Mouse (Mus musculus): Measurements from ENCODE around the gene Irgc1. TPM values are rescaled to one million over a fixed set of nuclear protein-coding genes. Genes with fewer than 3 reads are reported as not detected.
A peak's percentile ranks its signal among the peaks of the same experiment; 100 is the strongest.

Irgc1 gene
- polyA plus RNA-seq, 1 experiment from 2014 or later, result not detected

DNA sequence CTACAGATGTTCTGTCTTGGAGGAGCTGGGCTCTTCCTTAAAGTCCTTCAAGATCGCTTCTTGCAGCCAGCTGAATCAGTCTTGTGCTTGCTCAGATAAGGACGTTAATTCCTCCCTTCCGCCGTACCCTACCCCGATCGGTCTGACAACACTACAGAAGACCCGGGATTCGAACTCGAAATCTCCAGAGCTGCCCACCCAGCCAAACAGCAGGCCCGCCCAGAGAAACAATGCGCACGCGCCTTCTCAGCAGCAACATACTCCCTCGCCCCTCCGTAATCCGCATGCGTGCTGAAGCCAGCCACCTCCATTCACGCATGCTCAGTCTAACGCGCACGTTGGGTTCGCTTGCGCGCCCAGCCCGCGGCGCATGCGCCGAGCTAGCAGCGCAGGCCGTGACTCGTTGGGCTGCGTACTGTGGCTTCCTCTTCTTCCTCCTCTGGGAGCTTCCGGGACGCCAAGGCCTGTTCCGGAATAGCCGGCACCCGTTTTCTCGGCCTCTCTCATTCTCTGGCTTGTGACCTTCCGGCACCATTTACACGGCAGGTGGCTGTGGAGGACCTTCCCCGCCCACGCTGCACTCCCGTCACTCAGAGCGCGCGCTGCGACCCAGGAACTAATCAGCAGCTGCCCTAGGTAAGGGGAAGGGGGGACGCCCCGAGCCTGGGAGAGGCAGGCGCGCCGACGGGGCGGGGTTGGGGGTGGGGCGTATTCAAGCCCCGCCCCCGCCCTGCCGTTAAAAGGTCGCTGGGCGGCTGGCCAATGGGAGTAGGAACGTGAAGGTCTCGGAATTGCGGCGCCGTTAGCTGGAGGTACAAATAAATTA, 52.6 kb downstream of the Irgc1 start, which contains the start of gene Smg9:
Gene Smg9, plus strand, starts transcription at position 364 of the 826 bp plus-strand sequence.
- H3K4me2 ChIP-seq (ENCODE audit: low read depth, low read length, severe bottlenecking), result peak within 1 kb of the TSS; percentile 49
- WGBS, result 3% methylated on average over 66 of the region's 66 CpGs
- no peaks in the 10 kb centered on the region for H3K36me3 ChIP-seq (ENCODE audit: control insufficient read depth, insufficient read depth, low read length)
- peak within 1 kb of the TSS; percentile 74 for H3K9ac ChIP-seq (ENCODE audit: low read length)
- peak within 1 kb of the TSS; percentile 94 for H3K27ac ChIP-seq (ENCODE audit: low read depth, low read length)
- H3K9me3 ChIP-seq (ENCODE audit: control insufficient read depth, low read length), result peaks cover 3% of the 10 kb centered on the region; the same call in 1 of the 2 replicates
- ATAC-seq (replicated peaks; ENCODE audit: low FRiP score) (peak; percentile 96), DNase-seq (ENCODE audit: low spot score) (peak; percentile 97)
- H3K27me3 ChIP-seq (ENCODE audit: control insufficient read depth, insufficient read depth, low read length), result no peaks in the 10 kb centered on the region
- H3K4me1 ChIP-seq (replicated peaks; ENCODE audit: control insufficient read depth, insufficient read depth, low read length), result no peaks in the 10 kb centered on the region
- H3K4me3 ChIP-seq (ENCODE audit: low read depth, low read length), result peak within 1 kb of the TSS; percentile 52

DNA sequence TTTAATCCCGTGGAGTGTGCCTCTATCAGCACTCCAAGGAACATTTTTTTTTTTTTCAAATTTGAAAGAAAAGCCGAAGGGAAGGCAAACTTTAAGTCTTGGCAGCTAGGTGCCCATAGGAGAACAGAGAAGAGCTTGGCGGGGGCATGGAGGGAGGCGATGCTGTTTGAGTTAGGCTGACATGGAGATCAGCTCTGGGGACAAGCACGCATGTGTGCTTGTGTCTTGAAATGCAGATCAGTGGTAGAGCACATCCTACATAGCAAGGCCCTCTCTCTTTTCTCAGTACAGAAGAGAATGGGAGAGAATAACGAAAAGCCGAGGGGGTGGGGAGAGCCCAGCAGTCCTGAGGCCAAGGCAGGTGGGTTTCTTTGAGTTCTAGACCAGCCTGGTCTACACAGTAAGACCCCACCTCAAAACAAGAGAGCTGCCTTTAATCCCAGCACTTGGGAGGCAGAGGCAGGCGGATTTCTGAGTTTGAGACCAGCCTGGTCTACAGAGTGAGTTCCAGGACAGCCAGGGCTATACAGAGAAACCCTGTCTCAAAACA, 53.7 kb downstream of the Irgc1 start:
- Histone ChIP-seq H3K4me2 (ENCODE audit: low read depth, low read length, severe bottlenecking) (no peak overlapping the region), H3K27ac (ENCODE audit: low read depth, low read length) (no peak overlapping the region), H3K9ac (ENCODE audit: low read length) (no peak overlapping the region), H3K36me3 (ENCODE audit: control insufficient read depth, insufficient read depth, low read length) (no peaks in the 10 kb centered on the region), H3K27me3 (ENCODE audit: control insufficient read depth, insufficient read depth, low read length) (no peaks in the 10 kb centered on the region), H3K4me1 (replicated peaks; ENCODE audit: control insufficient read depth, insufficient read depth, low read length) (no peaks in the 10 kb centered on the region), H3K9me3 (ENCODE audit: control insufficient read depth, low read length) (peaks cover 3% of the 10 kb centered on the region; the same call in 1 of the 2 replicates), H3K4me3 (ENCODE audit: low read depth, low read length) (no peak overlapping the region)
- WGBS, result 91% methylated on average over 8 of the region's 8 CpGs
- DNase-seq (ENCODE audit: low spot score) (no peak), ATAC-seq (replicated peaks; ENCODE audit: low FRiP score) (no peak)

DNA sequence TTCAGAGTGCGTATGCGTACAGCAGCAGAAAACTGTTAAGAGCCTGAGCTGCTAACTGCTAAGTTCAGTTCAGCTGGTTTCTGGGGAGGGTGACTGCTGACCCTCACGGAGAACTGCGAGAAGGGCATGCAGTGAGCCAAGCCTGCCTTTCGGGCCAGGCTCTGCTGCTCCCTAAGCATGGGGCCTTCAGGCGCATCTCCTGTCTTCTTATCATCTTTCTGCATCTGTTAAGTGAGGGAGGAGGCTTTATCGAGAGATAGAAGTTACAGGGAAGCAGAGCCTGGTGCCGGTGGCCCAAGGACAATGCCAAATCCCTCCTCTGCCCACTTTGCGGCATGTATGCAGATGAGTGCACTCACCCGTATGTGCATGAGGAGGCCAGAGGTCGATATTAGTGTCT, 55.3 kb downstream of the Irgc1 start:
- ATAC-seq (replicated peaks; ENCODE audit: low FRiP score), result no peak

DNA sequence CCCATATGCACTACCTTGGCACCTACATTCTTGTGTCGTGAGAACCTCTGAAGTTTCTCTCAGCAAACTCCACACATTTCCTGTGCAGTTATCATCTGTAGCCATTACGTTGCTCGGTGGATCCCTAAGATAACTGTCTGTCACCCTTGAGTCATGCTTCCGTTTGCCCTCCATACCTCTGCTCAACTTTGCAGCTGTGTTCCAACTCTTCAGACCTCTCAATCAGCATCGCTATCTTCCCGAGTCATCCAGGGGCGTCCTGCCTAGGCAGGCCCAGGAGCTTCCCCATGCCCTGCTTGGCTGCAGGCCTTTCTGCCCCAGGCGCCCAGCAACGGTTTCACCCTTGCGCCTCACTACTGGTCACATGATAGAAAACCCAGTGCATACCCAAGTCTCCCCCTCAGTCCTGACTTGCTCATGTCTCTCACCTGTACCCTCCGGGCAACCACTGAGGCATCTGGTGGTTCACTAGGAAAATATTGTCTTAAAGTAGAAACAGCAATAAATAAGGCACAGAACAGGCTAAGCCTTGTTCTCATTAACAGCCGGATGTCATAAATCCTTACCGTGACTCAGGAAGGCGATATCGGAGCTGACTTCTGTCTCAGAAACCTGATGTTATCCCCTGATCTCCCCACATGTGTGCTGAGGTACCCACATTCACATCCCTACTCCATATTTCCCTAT, 57.5 kb downstream of the Irgc1 start:
- Histone ChIP-seq H3K4me3 (ENCODE audit: low read depth, low read length) (no peak overlapping the region), H3K9ac (ENCODE audit: low read length) (no peak overlapping the region), H3K27me3 (ENCODE audit: control insufficient read depth, insufficient read depth, low read length) (no peaks in the 10 kb centered on the region), H3K36me3 (ENCODE audit: control insufficient read depth, insufficient read depth, low read length) (no peaks in the 10 kb centered on the region), H3K4me2 (ENCODE audit: low read depth, low read length, severe bottlenecking) (no peak overlapping the region), H3K27ac (ENCODE audit: low read depth, low read length) (no peak overlapping the region), H3K4me1 (replicated peaks; ENCODE audit: control insufficient read depth, insufficient read depth, low read length) (no peaks in the 10 kb centered on the region), H3K9me3 (ENCODE audit: control insufficient read depth, low read length) (no peaks in the 10 kb centered on the region)
- no peak for DNase-seq (ENCODE audit: low spot score)
- ATAC-seq (replicated peaks; ENCODE audit: low FRiP score), result no peak
- 84% methylated on average over 15 of the region's 15 CpGs for WGBS

More for the DNA sequence above, 55.3 kb downstream of the Irgc1 start:
- H3K27ac ChIP-seq (ENCODE audit: low read depth, low read length), result no peak overlapping the region
- no peak overlapping the region for H3K4me2 ChIP-seq (ENCODE audit: low read depth, low read length, severe bottlenecking)
- no peaks in the 10 kb centered on the region for H3K4me1 ChIP-seq (replicated peaks; ENCODE audit: control insufficient read depth, insufficient read depth, low read length)
- WGBS, result 85% methylated on average over 11 of the region's 11 CpGs
- H3K4me3 ChIP-seq (ENCODE audit: low read depth, low read length), result no peak overlapping the region
- H3K9me3 ChIP-seq (ENCODE audit: control insufficient read depth, low read length), result no peaks in the 10 kb centered on the region
- H3K36me3 ChIP-seq (ENCODE audit: control insufficient read depth, insufficient read depth, low read length), result no peaks in the 10 kb centered on the region
- no peak for DNase-seq (ENCODE audit: low spot score)
- no peak overlapping the region for H3K9ac ChIP-seq (ENCODE audit: low read length)
- no peaks in the 10 kb centered on the region for H3K27me3 ChIP-seq (ENCODE audit: control insufficient read depth, insufficient read depth, low read length)

DNA sequence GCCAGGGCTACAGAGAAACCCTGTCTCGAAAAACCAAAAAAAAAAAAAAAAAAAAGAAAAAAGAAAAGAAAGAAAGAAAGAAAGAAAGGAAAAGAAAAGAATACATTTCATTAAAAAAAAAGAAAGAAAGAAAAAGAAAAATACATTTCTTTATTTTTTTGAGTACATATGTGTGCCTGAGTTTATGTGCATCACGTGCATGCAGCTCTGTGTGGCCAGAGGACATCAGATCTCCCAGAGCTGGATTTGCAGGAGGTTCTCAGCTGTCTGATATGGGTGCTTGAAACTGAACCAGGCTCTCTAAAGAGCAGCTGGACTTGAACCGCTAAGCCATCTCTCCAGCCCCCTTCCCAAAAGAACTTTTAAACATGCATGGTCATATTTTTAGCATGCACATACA, 58.0 kb downstream of the Irgc1 start:
- H3K4me2 ChIP-seq (ENCODE audit: low read depth, low read length, severe bottlenecking), result no peak overlapping the region
- no peaks in the 10 kb centered on the region for H3K9me3 ChIP-seq (ENCODE audit: control insufficient read depth, low read length)
- H3K4me3 ChIP-seq (ENCODE audit: low read depth, low read length), result no peak overlapping the region
- H3K27ac ChIP-seq (ENCODE audit: low read depth, low read length), result no peak overlapping the region
- H3K27me3 ChIP-seq (ENCODE audit: control insufficient read depth, insufficient read depth, low read length), result no peaks in the 10 kb centered on the region
- no peak overlapping the region for H3K9ac ChIP-seq (ENCODE audit: low read length)
- H3K4me1 ChIP-seq (replicated peaks; ENCODE audit: control insufficient read depth, insufficient read depth, low read length), result no peaks in the 10 kb centered on the region
- H3K36me3 ChIP-seq (ENCODE audit: control insufficient read depth, insufficient read depth, low read length), result no peaks in the 10 kb centered on the region
- WGBS, result 90% methylated on average over 2 of the region's 3 CpGs
- ATAC-seq (replicated peaks; ENCODE audit: low FRiP score) (no peak), DNase-seq (ENCODE audit: low spot score) (no peak)

DNA sequence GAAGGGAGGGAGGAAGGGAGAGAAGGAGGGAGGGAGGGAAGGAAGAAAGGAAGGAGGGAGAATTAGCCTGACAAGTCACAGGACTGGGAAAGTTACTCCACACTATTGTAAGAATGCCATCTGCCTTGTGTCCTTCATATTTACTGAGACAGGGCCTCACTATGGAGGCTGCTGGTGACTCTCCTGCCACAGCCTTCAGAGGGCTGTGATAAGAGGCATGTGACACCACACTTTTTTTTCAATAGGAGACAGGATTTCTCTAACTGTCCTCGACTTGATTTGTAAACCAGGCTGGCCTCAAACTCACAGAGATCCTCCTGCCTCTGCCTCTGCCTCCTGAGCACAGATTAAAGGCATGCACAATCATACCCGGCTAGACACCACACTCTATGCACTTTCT, 60.4 kb downstream of the Irgc1 start:
- Histone ChIP-seq H3K27ac (ENCODE audit: low read depth, low read length) (no peak overlapping the region), H3K9me3 (ENCODE audit: control insufficient read depth, low read length) (no peaks in the 10 kb centered on the region), H3K27me3 (ENCODE audit: control insufficient read depth, insufficient read depth, low read length) (no peaks in the 10 kb centered on the region), H3K36me3 (ENCODE audit: control insufficient read depth, insufficient read depth, low read length) (no peaks in the 10 kb centered on the region), H3K4me1 (replicated peaks; ENCODE audit: control insufficient read depth, insufficient read depth, low read length) (no peaks in the 10 kb centered on the region), H3K9ac (ENCODE audit: low read length) (no peak overlapping the region), H3K4me2 (ENCODE audit: low read depth, low read length, severe bottlenecking) (no peak overlapping the region), H3K4me3 (ENCODE audit: low read depth, low read length) (no peak overlapping the region)
- 79% methylated on average over 2 of the region's 2 CpGs for WGBS
- DNase-seq (ENCODE audit: low spot score) (no peak), ATAC-seq (replicated peaks; ENCODE audit: low FRiP score) (no peak)

DNA sequence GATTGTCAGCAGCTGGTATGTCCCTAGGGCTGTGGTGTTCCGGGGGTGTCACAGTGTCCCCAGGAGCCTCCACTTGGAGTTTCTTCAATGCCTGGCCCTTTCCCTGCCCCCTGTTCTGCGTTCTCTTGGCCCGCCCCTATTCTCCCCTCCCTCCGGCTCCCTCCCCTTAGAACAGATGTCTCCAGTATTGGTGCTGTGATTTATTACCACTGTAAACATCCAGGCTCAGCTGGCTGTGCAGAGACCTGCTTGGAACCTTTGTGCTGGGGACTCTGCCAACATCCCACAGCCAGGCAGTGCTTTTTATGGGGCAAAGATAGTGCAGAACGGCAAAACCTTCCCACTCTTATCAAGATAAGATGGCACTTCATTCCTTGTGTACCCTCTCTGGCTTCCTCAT, 61.0 kb downstream of the Irgc1 start:
- no peak overlapping the region for H3K4me2 ChIP-seq (ENCODE audit: low read depth, low read length, severe bottlenecking)
- H3K9me3 ChIP-seq (ENCODE audit: control insufficient read depth, low read length), result no peaks in the 10 kb centered on the region
- DNase-seq (ENCODE audit: low spot score) (no peak), ATAC-seq (replicated peaks; ENCODE audit: low FRiP score) (no peak)
- no peaks in the 10 kb centered on the region for H3K4me1 ChIP-seq (replicated peaks; ENCODE audit: control insufficient read depth, insufficient read depth, low read length)
- H3K27me3 ChIP-seq (ENCODE audit: control insufficient read depth, insufficient read depth, low read length), result no peaks in the 10 kb centered on the region
- no peak overlapping the region for H3K9ac ChIP-seq (ENCODE audit: low read length)
- H3K36me3 ChIP-seq (ENCODE audit: control insufficient read depth, insufficient read depth, low read length), result no peaks in the 10 kb centered on the region
- H3K27ac ChIP-seq (ENCODE audit: low read depth, low read length), result no peak overlapping the region
- 58% methylated on average over 5 of the region's 5 CpGs for WGBS
- no peak overlapping the region for H3K4me3 ChIP-seq (ENCODE audit: low read depth, low read length)

DNA sequence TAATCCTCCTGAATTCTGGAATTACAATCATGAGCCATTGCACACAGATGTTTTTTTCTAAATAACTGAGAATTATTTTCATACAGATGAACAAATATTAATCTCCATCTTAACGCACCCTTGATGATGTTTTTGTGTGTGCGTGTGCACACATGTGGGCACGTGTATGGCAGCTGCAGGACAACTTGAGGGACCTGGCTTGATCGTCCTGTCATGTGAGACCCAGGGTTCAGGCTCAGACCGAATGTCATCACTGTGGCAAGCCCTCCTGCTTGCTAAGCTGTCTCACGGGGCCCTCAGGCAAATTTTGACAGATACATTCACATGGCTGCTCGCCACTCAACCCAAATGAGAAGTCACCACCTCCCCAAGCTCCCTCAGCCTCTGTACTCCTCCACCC, 61.6 kb downstream of the Irgc1 start:
- no peak for ATAC-seq (replicated peaks; ENCODE audit: low FRiP score)
- H3K27ac ChIP-seq (ENCODE audit: low read depth, low read length), result no peak overlapping the region
- no peaks in the 10 kb centered on the region for H3K36me3 ChIP-seq (ENCODE audit: control insufficient read depth, insufficient read depth, low read length)
- no peak for DNase-seq (ENCODE audit: low spot score)
- no peak overlapping the region for H3K9ac ChIP-seq (ENCODE audit: low read length)
- H3K4me2 ChIP-seq (ENCODE audit: low read depth, low read length, severe bottlenecking), result no peak overlapping the region
- H3K9me3 ChIP-seq (ENCODE audit: control insufficient read depth, low read length), result no peaks in the 10 kb centered on the region
- H3K4me3 ChIP-seq (ENCODE audit: low read depth, low read length), result no peak overlapping the region
- H3K27me3 ChIP-seq (ENCODE audit: control insufficient read depth, insufficient read depth, low read length), result no peaks in the 10 kb centered on the region
- 80% methylated on average over 7 of the region's 7 CpGs for WGBS
- no peaks in the 10 kb centered on the region for H3K4me1 ChIP-seq (replicated peaks; ENCODE audit: control insufficient read depth, insufficient read depth, low read length)

All from forebrain, embryonic 11.5 days (tissue).